Mouse (Mus musculus) kidney, embryonic 15.5 days (tissue): ENCODE data around the gene Ptchd3. TPM values are rescaled to one million over a fixed set of nuclear protein-coding genes. Genes with fewer than 3 reads are reported as not detected.

ENCODE experiments used
- ATAC-seq: fragments of 200-750 bp; cut with Nextera tagmentation; replicated peaks from 2 replicates; pipeline ENCODE4 v1.8.0; 2017; ENCODE audit warnings: moderate TSS enrichment; ENCODE audit not compliant: low FRiP score
- H3K27ac ChIP-seq: fragments of 300-500 bp; sonication (generic); 2 replicates; pipeline ENCODE4 v1.5.1; 2015; ENCODE audit warnings: mild to moderate bottlenecking, inconsistent platforms
- H3K27me3 ChIP-seq: fragments of 300-500 bp; sonication (generic); 2 replicates; pipeline ENCODE4 v1.6.1; 2015; ENCODE audit warnings: inconsistent platforms
- H3K36me3 ChIP-seq: fragments of 300-500 bp; sonication (generic); 2 replicates; pipeline ENCODE4 v1.6.1; 2015; ENCODE audit warnings: inconsistent platforms
- H3K4me1 ChIP-seq: fragments of 300-500 bp; sonication (generic); 2 replicates; pipeline ENCODE4 v1.6.1; 2015; ENCODE audit warnings: inconsistent platforms
- H3K4me2 ChIP-seq: fragments of 300-500 bp; sonication (generic); 2 replicates; pipeline ENCODE4 v1.6.1; 2015; ENCODE audit warnings: moderate library complexity, mild to moderate bottlenecking, inconsistent platforms
- H3K4me3 ChIP-seq: fragments of 300-500 bp; sonication (generic); replicated peaks from 2 replicates; pipeline ENCODE4 v1.5.1; 2015; ENCODE audit warnings: mild to moderate bottlenecking, inconsistent platforms
- H3K9ac ChIP-seq: fragments of 300-500 bp; sonication (generic); 2 replicates; pipeline ENCODE4 v1.6.1; 2015; ENCODE audit warnings: mild to moderate bottlenecking, inconsistent platforms
- H3K9me3 ChIP-seq: fragments of 300-500 bp; sonication (generic); replicated peaks from 2 replicates; pipeline ENCODE4 v1.6.1; 2016; ENCODE audit warnings: inconsistent platforms
- WGBS: fragments of 180-500 bp; shearing (Covaris S2); methylation state at CpG from one replicate; pipeline ENCODE4 v1.1.7; 2015; ENCODE audit warnings: mixed read lengths; 5-methylcytosine and 5-hydroxymethylcytosine counted together
- polyA plus RNA-seq: library from polyadenylated mRNA; unstranded; fragments of >200 nt; fragmentation: Nextera tagmentation; extraction: Ambion mirVana; gene quantifications from 2 replicates; pipeline ENCODE4 v1.2.1, GENCODE M21; 2015

The Ptchd3 gene
- polyA plus RNA-seq, 1 experiment from 2014 or later: 0.08 TPM

- 83% methylated on average over 4 of the region's 4 CpGs for WGBS
- no peak for ATAC-seq
Observed at GRCm38 (mm10) chr11:121799746-121800299, 30.2 kb upstream of the Ptchd3 start.

GRCm38 (mm10) chr11:121802743-121803142 is 27.3 kb upstream of the Ptchd3 start:
- Histone ChIP-seq H3K27ac (no peak overlapping the region), H3K9me3 (no peaks in the 10 kb centered on the region), H3K4me3 (no peak overlapping the region), H3K36me3 (no peaks in the 10 kb centered on the region), H3K27me3 (no peaks in the 10 kb centered on the region), H3K4me1 (no peaks in the 10 kb centered on the region), H3K9ac (no peak overlapping the region), H3K4me2 (no peak overlapping the region)
- WGBS: 91% methylated on average over 2 of the region's 2 CpGs
- ATAC-seq: no peak

More at GRCm38 (mm10) chr11:121799746-121800299, 30.2 kb upstream of the Ptchd3 start:
- Histone ChIP-seq H3K36me3 (no peaks in the 10 kb centered on the region), H3K9ac (no peak overlapping the region), H3K4me1 (peaks cover 6% of the 10 kb centered on the region), H3K27me3 (0 out of 2 replicates have a peak, but pooled peaks cover 3% of the 10 kb centered on the region), H3K4me2 (no peak overlapping the region), H3K4me3 (no peak overlapping the region), H3K9me3 (no peaks in the 10 kb centered on the region), H3K27ac (no peak overlapping the region)

GRCm38 (mm10) chr11:121804258-121805027 is 25.6 kb upstream of the Ptchd3 start:
- no peak overlapping the region for H3K4me2 ChIP-seq
- WGBS: 75% methylated on average over 5 of the region's 5 CpGs
- H3K27ac ChIP-seq: no peak overlapping the region
- ATAC-seq: no peak
- H3K27me3 ChIP-seq: 0 out of 2 replicates have a peak, but pooled peaks cover 5% of the 10 kb centered on the region
- H3K36me3 ChIP-seq: no peaks in the 10 kb centered on the region
- H3K9ac ChIP-seq: no peak overlapping the region
- H3K9me3 ChIP-seq: no peaks in the 10 kb centered on the region
- 0 out of 2 replicates have a peak, but pooled peaks cover 2% of the 10 kb centered on the region for H3K4me1 ChIP-seq
- H3K4me3 ChIP-seq: no peak overlapping the region

- Histone ChIP-seq H3K36me3 (no peaks in the 10 kb centered on the region), H3K27ac (no peak overlapping the region), H3K4me3 (no peak overlapping the region), H3K9me3 (no peaks in the 10 kb centered on the region), H3K9ac (no peak overlapping the region), H3K4me1 (0 out of 2 replicates have a peak, but pooled peaks cover 2% of the 10 kb centered on the region), H3K4me2 (no peak overlapping the region), H3K27me3 (peaks cover 5% of the 10 kb centered on the region; the same call in 1 of the 2 replicates)
- WGBS: 3% methylated on average over 4 of the region's 4 CpGs
- ATAC-seq: peak; percentile 40; the same call in 1 of the 2 replicates
Observed at GRCm38 (mm10) chr11:121808204-121808852, 21.7 kb upstream of the Ptchd3 start.

GRCm38 (mm10) chr11:121808866-121809265 is 21.2 kb upstream of the Ptchd3 start:
- no peak overlapping the region for H3K4me3 ChIP-seq

GRCm38 (mm10) chr11:121845923-121846322 is 15.9 kb downstream of the Ptchd3 start:
- Histone ChIP-seq H3K4me2 (no peak overlapping the region), H3K27ac (no peak overlapping the region), H3K27me3 (no peaks in the 10 kb centered on the region), H3K36me3 (no peaks in the 10 kb centered on the region), H3K4me3 (no peak overlapping the region), H3K9ac (no peak overlapping the region), H3K4me1 (no peaks in the 10 kb centered on the region), H3K9me3 (no peaks in the 10 kb centered on the region)
- 42% methylated on average over 2 of the region's 2 CpGs for WGBS
- ATAC-seq: no peak

More at GRCm38 (mm10) chr11:121808866-121809265, 21.2 kb upstream of the Ptchd3 start:
- no peak overlapping the region for H3K4me2 ChIP-seq
- ATAC-seq: no peak
- 47% methylated on average over 1 of the region's 1 CpGs for WGBS
- 0 out of 2 replicates have a peak, but pooled peaks cover 2% of the 10 kb centered on the region for H3K4me1 ChIP-seq
- H3K27ac ChIP-seq: no peak overlapping the region
- H3K9ac ChIP-seq: no peak overlapping the region
- H3K36me3 ChIP-seq: no peaks in the 10 kb centered on the region
- peaks cover 5% of the 10 kb centered on the region; the same call in 1 of the 2 replicates for H3K27me3 ChIP-seq
- H3K9me3 ChIP-seq: no peaks in the 10 kb centered on the region

GRCm38 (mm10) chr11:121847790-121848299 is 17.8 kb downstream of the Ptchd3 start:
- ATAC-seq: peak; percentile 100
- peak overlapping the region; percentile 42 for H3K9ac ChIP-seq
- peak overlapping the region; percentile 54 for H3K4me3 ChIP-seq
- H3K9me3 ChIP-seq: no peaks in the 10 kb centered on the region
- no peaks in the 10 kb centered on the region for H3K36me3 ChIP-seq
- peak overlapping the region; percentile 65 for H3K4me2 ChIP-seq
- WGBS: under 1% methylated on average over 11 of the region's 11 CpGs
- H3K27ac ChIP-seq: peak overlapping the region; percentile 89
- no peaks in the 10 kb centered on the region for H3K27me3 ChIP-seq
- H3K4me1 ChIP-seq: no peaks in the 10 kb centered on the region

Other genes with a start within 250 kb of the Ptchd3 start
- 7.0 and 8.0 TPM in 2 replicates for gene B3gntl1, start 157.1 kb upstream of the Ptchd3 start, polyA plus RNA-seq
- gene Metrnl, start 128.7 kb upstream of the Ptchd3 start, polyA plus RNA-seq: 23.3 and 24.2 TPM in 2 replicates